Mouse (Mus musculus) limb, embryonic 15.5 days (tissue): ENCODE measurements around the gene Arrb2. TPM values are rescaled to one million over a fixed set of nuclear protein-coding genes. Genes with fewer than 3 reads are reported as not detected.
A peak's percentile ranks its signal among the peaks of the same experiment; 100 is the strongest.
"Not testable (repeated sequence)": the region's sequence is repeated elsewhere in the genome, so short reads cannot be mapped to it uniquely, and the experiment has no call there.

ENCODE experiments used
- ATAC-seq: fragments of 200-750 bp; cut with Nextera tagmentation; 2 replicates; pipeline ENCODE4 v1.8.0; 2017; ENCODE audit warnings: low read depth, moderate TSS enrichment; ENCODE audit not compliant: insufficient number of reproducible peaks, low FRiP score, low TSS enrichment
- H3K27ac ChIP-seq: fragments of 300-500 bp; sonication (generic); 2 replicates; pipeline ENCODE4 v1.5.1; 2015; ENCODE audit warnings: moderate library complexity, mild to moderate bottlenecking, inconsistent platforms
- H3K27me3 ChIP-seq: fragments of 300-500 bp; sonication (generic); 2 replicates; pipeline ENCODE4 v1.6.1; 2015; ENCODE audit warnings: inconsistent platforms
- H3K36me3 ChIP-seq: fragments of 300-500 bp; sonication (generic); 2 replicates; pipeline ENCODE4 v1.6.1; 2015; ENCODE audit warnings: inconsistent platforms
- H3K4me1 ChIP-seq: fragments of 300-500 bp; sonication (generic); 2 replicates; pipeline ENCODE4 v1.6.1; 2015; ENCODE audit warnings: inconsistent platforms
- H3K4me2 ChIP-seq: fragments of 300-500 bp; sonication (generic); 2 replicates; pipeline ENCODE4 v1.6.1; 2015; ENCODE audit warnings: mild to moderate bottlenecking, inconsistent platforms
- H3K4me3 ChIP-seq: fragments of 300-500 bp; sonication (generic); 2 replicates; pipeline ENCODE4 v1.5.1; 2015; ENCODE audit warnings: mild to moderate bottlenecking, inconsistent platforms
- H3K9ac ChIP-seq: fragments of 300-500 bp; sonication (generic); 2 replicates; pipeline ENCODE4 v1.6.1; 2015; ENCODE audit warnings: inconsistent platforms
- H3K9me3 ChIP-seq: fragments of 300-500 bp; sonication (generic); 2 replicates; pipeline ENCODE4 v1.6.1; 2016; ENCODE audit warnings: inconsistent platforms
- WGBS: fragments of 180-500 bp; shearing (Covaris S2); methylation state at CpG from one replicate; pipeline ENCODE4 v1.1.7; 2015; 5-methylcytosine and 5-hydroxymethylcytosine counted together
- polyA plus RNA-seq: library from polyadenylated mRNA; unstranded; fragments of >200 nt; fragmentation: Nextera tagmentation; extraction: Ambion mirVana; gene quantifications from 2 replicates; pipeline ENCODE4 v1.2.1, GENCODE M21; 2015

Gene Arrb2
- 19.6 and 22.2 TPM in 2 replicates for polyA plus RNA-seq

GRCm38 (mm10) chr11:70432048-70432894 is at the start of gene Arrb2:
TSS of gene Arrb2 (plus strand) at chr11:70432635.
- peak; percentile 96 for ATAC-seq
- Histone ChIP-seq H3K9ac (peak within 1 kb of the TSS; percentile 76), H3K4me3 (peak within 1 kb of the TSS; percentile 83), H3K36me3 (peaks cover 18% of the 10 kb centered on the region), H3K27ac (peak within 1 kb of the TSS; percentile 83), H3K4me2 (peak within 1 kb of the TSS; percentile 82), H3K4me1 (peaks cover 14% of the 10 kb centered on the region), H3K9me3 (no peaks in the 10 kb centered on the region), H3K27me3 (no peaks in the 10 kb centered on the region)
- under 1% methylated on average over 73 of the region's 75 CpGs for WGBS

GRCm38 (mm10) chr11:70384136-70384535 is 48.3 kb upstream of the Arrb2 start:
- Histone ChIP-seq H3K9me3 (no peaks in the 10 kb centered on the region), H3K27ac (no peak overlapping the region), H3K4me2 (no peak overlapping the region), H3K4me1 (no peaks in the 10 kb centered on the region), H3K4me3 (no peak overlapping the region), H3K36me3 (peaks cover 5% of the 10 kb centered on the region; the same call in 1 of the 2 replicates), H3K9ac (no peak overlapping the region), H3K27me3 (no peaks in the 10 kb centered on the region)
- 78% methylated on average over 3 of the region's 3 CpGs for WGBS
- ATAC-seq: no peak

- peaks cover 15% of the 10 kb centered on the region for H3K36me3 ChIP-seq
- no peaks in the 10 kb centered on the region for H3K9me3 ChIP-seq
- ATAC-seq: no peak
- WGBS: 87% methylated on average over 5 of the region's 5 CpGs
- no peak overlapping the region for H3K4me2 ChIP-seq
- H3K27ac ChIP-seq: no peak overlapping the region
- no peaks in the 10 kb centered on the region for H3K4me1 ChIP-seq
- no peaks in the 10 kb centered on the region for H3K27me3 ChIP-seq
- H3K9ac ChIP-seq: no peak overlapping the region
- no peak overlapping the region for H3K4me3 ChIP-seq
Observed at GRCm38 (mm10) chr11:70387436-70387835, 45.0 kb upstream of the Arrb2 start.

- Histone ChIP-seq H3K9ac (no peak overlapping the region), H3K4me1 (no peaks in the 10 kb centered on the region), H3K36me3 (peaks cover 31% of the 10 kb centered on the region), H3K4me3 (no peak overlapping the region), H3K27ac (no peak overlapping the region), H3K27me3 (no peaks in the 10 kb centered on the region), H3K9me3 (no peaks in the 10 kb centered on the region), H3K4me2 (no peak overlapping the region)
- WGBS: 75% methylated on average over 5 of the region's 5 CpGs
- no peak for ATAC-seq
Observed at GRCm38 (mm10) chr11:70389421-70389820, 43.0 kb upstream of the Arrb2 start.

- ATAC-seq: no peak
- no peak overlapping the region for H3K4me3 ChIP-seq
- no peaks in the 10 kb centered on the region for H3K9me3 ChIP-seq
- H3K4me2 ChIP-seq: no peak overlapping the region
- no peak overlapping the region for H3K9ac ChIP-seq
- peaks cover 8% of the 10 kb centered on the region for H3K4me1 ChIP-seq
- no peak overlapping the region for H3K27ac ChIP-seq
- WGBS: 83% methylated on average over 2 of the region's 2 CpGs
- H3K27me3 ChIP-seq: no peaks in the 10 kb centered on the region
- H3K36me3 ChIP-seq: peaks cover 51% of the 10 kb centered on the region
Observed at GRCm38 (mm10) chr11:70403598-70403997, 28.8 kb upstream of the Arrb2 start.

GRCm38 (mm10) chr11:70409594-70410296 is 22.7 kb upstream of the Arrb2 start, which contains the start of gene Pelp1:
TSS of gene Pelp1 (minus strand) at chr11:70410031.
- under 1% methylated on average over 59 of the region's 59 CpGs for WGBS
- Histone ChIP-seq H3K4me3 (peak within 1 kb of the TSS; percentile 98), H3K27me3 (peaks cover 3% of the 10 kb centered on the region; the same call in 1 of the 2 replicates), H3K36me3 (peaks cover 13% of the 10 kb centered on the region), H3K9me3 (no peaks in the 10 kb centered on the region), H3K4me2 (peak within 1 kb of the TSS; percentile 79), H3K4me1 (peaks cover 21% of the 10 kb centered on the region), H3K27ac (peak within 1 kb of the TSS; percentile 82), H3K9ac (peak within 1 kb of the TSS; percentile 97)
- ATAC-seq: peak; percentile 95

- Histone ChIP-seq H3K4me3 (peak overlapping the region; percentile 98), H3K36me3 (peaks cover 9% of the 10 kb centered on the region), H3K9ac (peak overlapping the region; percentile 97; the same call in 1 of the 2 replicates), H3K27ac (peak overlapping the region; percentile 82), H3K27me3 (peaks cover 3% of the 10 kb centered on the region; the same call in 1 of the 2 replicates), H3K4me1 (peaks cover 21% of the 10 kb centered on the region), H3K4me2 (peak overlapping the region; percentile 79), H3K9me3 (no peaks in the 10 kb centered on the region)
- 62% methylated on average over 6 of the region's 6 CpGs for WGBS
- no peak for ATAC-seq
Observed at GRCm38 (mm10) chr11:70410297-70410643, 22.2 kb upstream of the Arrb2 start.

GRCm38 (mm10) chr11:70412591-70412990 is 19.8 kb upstream of the Arrb2 start:
- Histone ChIP-seq H3K9me3 (no peaks in the 10 kb centered on the region), H3K27ac (no peak overlapping the region), H3K4me1 (peaks cover 21% of the 10 kb centered on the region), H3K4me2 (no peak overlapping the region), H3K27me3 (peaks cover 3% of the 10 kb centered on the region; the same call in 1 of the 2 replicates), H3K36me3 (no peaks in the 10 kb centered on the region), H3K4me3 (no peak overlapping the region), H3K9ac (no peak overlapping the region)
- ATAC-seq: no peak
- 77% methylated on average over 5 of the region's 5 CpGs for WGBS

- ATAC-seq: no peak
- 8% methylated on average over 3 of the region's 3 CpGs for WGBS
- H3K4me2 ChIP-seq: no peak overlapping the region
Observed at GRCm38 (mm10) chr11:70413961-70414360, 18.5 kb upstream of the Arrb2 start.

GRCm38 (mm10) chr11:70418199-70418598 is 14.2 kb upstream of the Arrb2 start:
- no peaks in the 10 kb centered on the region for H3K36me3 ChIP-seq
- no peak overlapping the region for H3K9ac ChIP-seq
- H3K4me2 ChIP-seq: no peak overlapping the region
- no peak overlapping the region for H3K27ac ChIP-seq
- no peak overlapping the region for H3K4me3 ChIP-seq
- ATAC-seq: no peak
- H3K27me3 ChIP-seq: no peaks in the 10 kb centered on the region; the same call in 1 of the 2 replicates
- no peaks in the 10 kb centered on the region for H3K4me1 ChIP-seq
- WGBS: 67% methylated on average over 4 of the region's 4 CpGs
- H3K9me3 ChIP-seq: no peaks in the 10 kb centered on the region

More at GRCm38 (mm10) chr11:70413961-70414360, 18.5 kb upstream of the Arrb2 start:
- Histone ChIP-seq H3K36me3 (no peaks in the 10 kb centered on the region), H3K9me3 (no peaks in the 10 kb centered on the region), H3K27me3 (peaks cover 3% of the 10 kb centered on the region; the same call in 1 of the 2 replicates), H3K27ac (no peak overlapping the region), H3K4me1 (peaks cover 10% of the 10 kb centered on the region), H3K9ac (no peak overlapping the region), H3K4me3 (no peak overlapping the region)

- WGBS: 65% methylated on average over 5 of the region's 5 CpGs
- ATAC-seq: no peak
- no peak overlapping the region for H3K9ac ChIP-seq
- H3K27ac ChIP-seq: no peak overlapping the region
- no peaks in the 10 kb centered on the region for H3K36me3 ChIP-seq
- H3K4me3 ChIP-seq: no peak overlapping the region
- H3K9me3 ChIP-seq: no peaks in the 10 kb centered on the region
- no peaks in the 10 kb centered on the region; the same call in 1 of the 2 replicates for H3K27me3 ChIP-seq
- H3K4me1 ChIP-seq: no peaks in the 10 kb centered on the region
- H3K4me2 ChIP-seq: no peak overlapping the region
Observed at GRCm38 (mm10) chr11:70419486-70419885, 12.9 kb upstream of the Arrb2 start.

GRCm38 (mm10) chr11:70426598-70426997 is 5.8 kb upstream of the Arrb2 start:
- 74% methylated on average over 6 of the region's 6 CpGs for WGBS
- H3K27me3 ChIP-seq, H3K4me1 ChIP-seq, H3K36me3 ChIP-seq, ATAC-seq, H3K4me3 ChIP-seq, H3K4me2 ChIP-seq, H3K9ac ChIP-seq, H3K27ac ChIP-seq, H3K9me3 ChIP-seq: not testable (repeated sequence)
